Mouse (Mus musculus) midbrain, embryonic 15.5 days (tissue): ENCODE data around the gene Ahdc1. TPM values are rescaled to one million over a fixed set of nuclear protein-coding genes. Genes with fewer than 3 reads are reported as not detected.

ENCODE experiments used
- ATAC-seq: fragments of 200-750 bp; cut with Nextera tagmentation; replicated peaks from 2 replicates; pipeline ENCODE4 v1.8.0; 2017; ENCODE audit warnings: moderate TSS enrichment
- H3K27ac ChIP-seq: fragments of 300-500 bp; sonication (generic); 2 replicates; pipeline ENCODE4 v1.5.1; 2015; ENCODE audit warnings: mild to moderate bottlenecking, inconsistent platforms
- H3K27me3 ChIP-seq: fragments of 300-500 bp; sonication (generic); replicated peaks from 2 replicates; pipeline ENCODE4 v1.6.1; 2015; ENCODE audit warnings: inconsistent platforms
- H3K36me3 ChIP-seq: fragments of 300-500 bp; sonication (generic); replicated peaks from 2 replicates; pipeline ENCODE4 v1.6.1; 2015; ENCODE audit warnings: inconsistent platforms
- H3K4me1 ChIP-seq: fragments of 300-500 bp; sonication (generic); 2 replicates; pipeline ENCODE4 v1.6.1; 2015; ENCODE audit warnings: inconsistent platforms
- H3K4me2 ChIP-seq: fragments of 300-500 bp; sonication (generic); 2 replicates; pipeline ENCODE4 v1.6.1; 2015; ENCODE audit warnings: inconsistent platforms, mild to moderate bottlenecking, moderate library complexity
- H3K4me3 ChIP-seq: fragments of 300-500 bp; sonication (generic); 2 replicates; pipeline ENCODE4 v1.5.1; 2015; ENCODE audit warnings: mild to moderate bottlenecking, inconsistent platforms
- H3K9ac ChIP-seq: fragments of 300-500 bp; sonication (generic); 2 replicates; pipeline ENCODE4 v1.6.1; 2015; ENCODE audit warnings: mild to moderate bottlenecking, inconsistent platforms
- H3K9me3 ChIP-seq: fragments of 300-500 bp; sonication (generic); 2 replicates; pipeline ENCODE4 v1.6.1; 2016; ENCODE audit warnings: inconsistent platforms
- WGBS: fragments of 180-500 bp; shearing (Covaris S2); methylation state at CpG from one replicate; pipeline ENCODE4 v1.1.7; 2015; ENCODE audit warnings: mixed read lengths; 5-methylcytosine and 5-hydroxymethylcytosine counted together
- polyA plus RNA-seq: library from polyadenylated mRNA; unstranded; fragments of >200 nt; fragmentation: Nextera tagmentation; extraction: Ambion mirVana; gene quantifications from 2 replicates; pipeline ENCODE4 v1.2.1, GENCODE M21; 2015

Gene Ahdc1
- polyA plus RNA-seq, 1 experiment from 2014 or later = 14.4 TPM

DNA sequence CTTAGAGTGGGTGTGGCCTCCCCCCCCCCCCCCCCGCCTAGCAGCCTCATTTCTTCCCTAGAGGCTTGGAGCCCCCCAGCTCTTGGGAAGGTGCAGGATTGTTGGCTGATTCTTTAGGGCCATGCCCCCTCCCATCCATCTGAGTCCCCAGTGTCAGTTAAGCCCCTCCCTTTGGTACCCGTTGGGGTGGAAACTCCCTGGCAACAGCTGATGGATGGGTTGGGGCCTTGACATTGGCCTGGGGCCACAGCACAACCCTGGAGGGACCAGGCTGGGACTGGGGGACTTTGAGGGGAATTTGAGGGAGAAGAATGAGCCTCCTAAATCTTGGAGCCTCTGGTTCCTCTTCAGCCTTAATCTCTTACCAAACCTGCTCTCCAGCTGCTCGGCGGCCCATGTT is 13.3 kb downstream of the Ahdc1 start:
- Histone ChIP-seq H3K9ac (no peak overlapping the region), H3K27me3 (no peaks in the 10 kb centered on the region), H3K4me2 (no peak overlapping the region; the same call in 1 of the 2 replicates), H3K36me3 (no peaks in the 10 kb centered on the region), H3K9me3 (no peaks in the 10 kb centered on the region), H3K4me1 (peaks cover 76% of the 10 kb centered on the region), H3K27ac (peak overlapping the region; percentile 42; the same call in 1 of the 2 replicates), H3K4me3 (no peak overlapping the region)
- WGBS = 20% methylated on average over 4 of the region's 4 CpGs
- no peak for ATAC-seq

DNA sequence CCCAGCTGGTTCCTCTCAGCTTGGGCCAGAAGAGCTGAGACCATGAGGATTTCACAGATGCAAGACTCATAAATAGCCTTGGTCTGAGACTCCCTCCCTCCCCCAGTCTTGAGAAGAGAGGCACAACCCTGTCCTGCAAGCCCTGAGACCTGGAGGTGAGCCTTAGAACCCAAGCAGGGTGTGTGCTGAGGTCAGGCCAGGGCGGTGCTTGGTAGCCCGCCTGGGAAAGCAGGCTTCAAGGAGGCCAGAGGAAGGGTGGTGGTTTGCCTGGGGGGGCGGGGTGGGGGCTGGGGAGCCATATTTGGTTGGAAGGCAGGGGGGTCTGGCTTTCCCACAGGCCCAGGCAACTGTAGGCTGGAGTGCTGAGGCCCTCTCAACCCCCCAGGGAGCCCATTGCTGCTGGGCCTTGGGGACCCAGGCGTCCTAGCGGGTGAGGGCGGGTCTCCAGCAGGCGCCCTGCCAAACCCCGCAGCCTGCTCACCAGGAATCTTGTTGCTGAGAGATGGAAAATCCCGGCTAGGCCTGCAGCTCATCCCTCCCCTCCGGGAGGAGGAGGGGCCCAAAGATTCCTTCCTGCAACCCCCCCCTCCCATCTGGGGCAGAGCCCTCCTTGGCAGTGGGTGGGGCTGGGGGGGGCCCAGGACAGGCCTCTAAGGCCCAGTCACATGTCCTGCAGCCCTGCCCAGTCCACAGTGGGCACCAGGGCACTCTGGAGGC is 14.1 kb downstream of the Ahdc1 start:
- H3K9me3 ChIP-seq = no peaks in the 10 kb centered on the region
- 15% methylated on average over 10 of the region's 10 CpGs for WGBS
- H3K27ac ChIP-seq = peak overlapping the region; percentile 42
- peak overlapping the region; percentile 4; the same call in 1 of the 2 replicates for H3K4me2 ChIP-seq
- no peaks in the 10 kb centered on the region for H3K27me3 ChIP-seq
- no peaks in the 10 kb centered on the region for H3K36me3 ChIP-seq
- no peak overlapping the region for H3K4me3 ChIP-seq
- H3K4me1 ChIP-seq = peaks cover 69% of the 10 kb centered on the region
- no peak for ATAC-seq
- H3K9ac ChIP-seq = 0 out of 2 replicates have a peak overlapping the region, but pooled peaks have one; percentile 6

DNA sequence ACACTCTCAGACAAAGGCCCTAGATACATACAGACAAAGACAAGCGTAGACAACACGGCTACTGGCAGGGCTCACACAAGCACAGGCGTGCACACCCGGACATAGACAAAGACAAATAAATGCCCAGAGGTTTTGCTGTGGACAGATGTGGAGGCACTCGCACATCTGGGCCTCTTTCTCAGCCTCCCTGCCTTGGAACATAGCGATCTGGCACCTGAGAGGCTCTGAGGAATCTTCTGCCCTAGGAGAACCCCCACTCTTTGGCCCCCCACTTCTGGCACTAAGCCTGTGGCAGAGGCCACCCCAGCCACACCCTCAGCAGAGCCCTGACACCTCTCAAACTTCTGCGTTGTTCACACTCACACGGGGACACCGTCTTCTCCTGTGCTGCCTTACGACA is 15.2 kb downstream of the Ahdc1 start:
- 65% methylated on average over 10 of the region's 10 CpGs for WGBS
- no peak for ATAC-seq
- 0 out of 2 replicates have a peak overlapping the region, but pooled peaks have one; percentile 6 for H3K9ac ChIP-seq
- no peaks in the 10 kb centered on the region for H3K9me3 ChIP-seq
- H3K4me2 ChIP-seq = no peak overlapping the region
- no peak overlapping the region for H3K4me3 ChIP-seq
- no peaks in the 10 kb centered on the region for H3K27me3 ChIP-seq
- H3K4me1 ChIP-seq = peaks cover 57% of the 10 kb centered on the region
- no peaks in the 10 kb centered on the region for H3K36me3 ChIP-seq
- peak overlapping the region; percentile 42 for H3K27ac ChIP-seq

DNA sequence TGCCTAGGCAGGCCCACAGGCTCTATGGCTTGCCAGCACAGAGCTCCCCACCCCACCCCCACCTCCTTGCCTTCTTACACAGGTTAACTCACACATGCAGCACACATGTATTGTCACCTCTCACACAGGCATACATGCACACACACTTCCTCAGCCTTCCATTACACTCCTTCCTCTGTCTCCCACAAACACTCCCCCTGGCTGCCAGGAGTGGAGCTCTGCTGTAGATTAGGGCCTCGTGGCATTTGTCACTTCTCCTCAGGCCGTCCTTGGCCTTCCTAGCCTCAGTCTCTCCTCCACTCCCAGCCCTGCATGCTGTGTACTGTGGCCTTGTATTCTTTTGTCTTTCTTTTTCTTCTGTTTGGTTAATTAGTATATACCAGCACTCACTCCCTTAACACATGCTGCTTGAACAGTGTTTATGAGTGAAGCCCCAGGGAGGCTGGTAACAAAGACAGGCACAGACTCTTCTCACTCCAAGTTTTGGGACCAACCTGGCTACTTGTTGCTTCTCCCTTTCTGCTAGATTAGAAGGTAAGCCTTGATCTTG is 15.8 kb downstream of the Ahdc1 start:
- Histone ChIP-seq H3K27me3 (no peaks in the 10 kb centered on the region), H3K27ac (peak overlapping the region; percentile 42; the same call in 1 of the 2 replicates), H3K9me3 (no peaks in the 10 kb centered on the region), H3K36me3 (no peaks in the 10 kb centered on the region), H3K4me3 (no peak overlapping the region), H3K4me1 (peaks cover 51% of the 10 kb centered on the region), H3K4me2 (no peak overlapping the region), H3K9ac (no peak overlapping the region)
- ATAC-seq = no peak
- 16% methylated on average over 2 of the region's 2 CpGs for WGBS

DNA sequence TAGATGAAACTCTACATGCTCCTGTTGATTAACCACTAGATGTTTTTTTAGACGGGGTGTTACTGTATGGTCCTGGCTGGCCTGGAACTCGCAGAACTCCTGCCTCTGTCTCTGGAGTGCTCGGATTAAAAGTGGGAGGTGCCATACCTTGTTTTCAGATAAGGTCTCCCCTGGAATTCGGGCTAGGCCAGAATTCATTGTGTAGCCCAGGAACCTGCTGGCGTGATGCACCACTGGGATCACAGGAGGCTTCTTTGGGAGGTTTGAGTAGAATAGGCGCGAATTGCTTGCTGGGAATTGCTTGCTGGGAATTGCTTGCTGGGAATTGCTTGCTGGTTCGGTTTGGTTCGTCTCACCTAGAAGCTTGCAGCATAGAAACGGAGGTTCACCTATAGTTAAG is 16.7 kb downstream of the Ahdc1 start:
- no peak for ATAC-seq
- Histone ChIP-seq H3K9ac (no peak overlapping the region), H3K9me3 (no peaks in the 10 kb centered on the region), H3K27me3 (no peaks in the 10 kb centered on the region), H3K36me3 (no peaks in the 10 kb centered on the region), H3K4me1 (peaks cover 43% of the 10 kb centered on the region), H3K4me2 (no peak overlapping the region), H3K4me3 (no peak overlapping the region), H3K27ac (no peak overlapping the region)
- 60% methylated on average over 10 of the region's 10 CpGs for WGBS

DNA sequence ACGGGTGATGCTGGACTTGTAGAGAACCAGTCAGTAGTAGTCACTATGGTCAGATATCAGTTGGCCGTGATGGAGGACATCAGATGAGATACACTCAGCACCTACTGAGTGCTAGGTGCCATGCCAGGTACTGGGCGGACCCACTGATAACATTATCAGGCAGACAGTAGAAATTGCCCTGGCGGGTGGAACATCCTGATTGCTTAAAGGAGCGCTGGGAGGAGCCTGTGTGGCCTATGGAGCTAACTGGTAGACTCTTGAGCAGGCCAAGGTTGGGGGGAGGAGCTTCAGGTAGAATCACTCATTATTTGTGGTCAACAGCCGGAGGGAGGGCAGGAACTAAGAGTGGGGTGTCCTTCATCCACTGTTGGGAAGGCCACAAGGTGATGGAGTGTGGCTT is 17.1 kb downstream of the Ahdc1 start:
- Histone ChIP-seq H3K27me3 (no peaks in the 10 kb centered on the region), H3K4me1 (peaks cover 38% of the 10 kb centered on the region), H3K4me3 (no peak overlapping the region), H3K9me3 (no peaks in the 10 kb centered on the region), H3K9ac (no peak overlapping the region), H3K36me3 (no peaks in the 10 kb centered on the region), H3K4me2 (no peak overlapping the region), H3K27ac (no peak overlapping the region)
- WGBS = 93% methylated on average over 6 of the region's 6 CpGs
- ATAC-seq = no peak

DNA sequence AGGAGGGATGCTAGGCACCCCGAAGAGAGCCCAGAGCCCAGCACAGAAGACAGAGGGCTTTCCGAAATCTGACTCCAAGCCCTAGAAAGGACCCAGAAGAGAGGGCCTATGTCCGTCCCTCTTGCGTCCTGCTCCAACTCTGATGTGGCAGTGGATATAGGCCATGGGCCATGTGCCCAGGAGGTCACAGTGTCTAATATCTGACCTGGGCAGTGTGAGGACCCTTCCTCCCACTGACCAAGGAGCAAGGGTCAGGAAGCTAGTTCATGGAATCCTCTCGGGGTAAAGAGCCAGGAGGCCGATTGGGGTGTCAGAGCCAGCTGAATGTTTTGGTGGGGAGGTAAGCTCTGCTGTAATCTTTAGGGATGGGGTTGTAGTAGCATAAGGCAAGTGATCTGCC is 17.8 kb downstream of the Ahdc1 start:
- Histone ChIP-seq H3K27ac (no peak overlapping the region), H3K4me3 (no peak overlapping the region), H3K9me3 (no peaks in the 10 kb centered on the region), H3K4me2 (no peak overlapping the region), H3K4me1 (peaks cover 31% of the 10 kb centered on the region), H3K9ac (no peak overlapping the region), H3K36me3 (no peaks in the 10 kb centered on the region), H3K27me3 (no peaks in the 10 kb centered on the region)
- no peak for ATAC-seq
- 82% methylated on average over 6 of the region's 6 CpGs for WGBS

DNA sequence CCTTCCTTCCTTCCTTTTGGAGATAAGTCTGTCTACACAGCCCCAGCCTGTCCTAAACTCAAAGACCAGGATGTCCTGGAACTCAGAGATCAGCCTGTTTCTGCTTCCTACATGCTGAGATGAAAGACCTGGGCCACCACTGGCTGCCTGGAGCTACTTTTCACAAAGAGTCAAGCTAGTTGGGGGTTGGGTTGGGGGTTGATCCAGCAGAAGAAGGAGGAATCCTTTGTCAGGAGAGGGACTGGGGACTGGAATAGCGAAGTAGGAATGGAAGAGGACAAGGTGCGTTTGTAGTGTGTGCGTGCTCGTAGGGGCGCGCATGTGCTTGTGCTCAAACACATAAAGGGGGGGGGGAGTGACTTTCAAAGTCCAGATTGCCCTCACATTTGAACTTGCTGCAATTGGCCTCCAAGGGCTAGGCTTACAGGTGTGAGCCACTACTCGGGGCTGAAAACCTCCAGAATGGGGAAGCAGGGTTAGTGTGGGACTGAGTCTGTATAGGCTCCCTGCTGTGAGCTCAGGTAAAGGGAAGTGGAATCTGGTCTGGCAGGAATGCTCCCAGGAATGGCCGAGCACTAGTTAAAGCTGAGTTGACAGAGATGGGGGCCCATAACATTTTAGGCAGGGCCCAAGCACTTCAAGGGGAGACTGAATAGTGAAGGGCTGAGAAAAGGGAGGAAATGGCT is 21.5 kb downstream of the Ahdc1 start:
- no peak overlapping the region for H3K9ac ChIP-seq
- H3K27me3 ChIP-seq = no peaks in the 10 kb centered on the region
- no peak overlapping the region for H3K4me2 ChIP-seq
- no peak for ATAC-seq
- 94% methylated on average over 8 of the region's 8 CpGs for WGBS
- no peak overlapping the region for H3K27ac ChIP-seq
- no peaks in the 10 kb centered on the region for H3K36me3 ChIP-seq
- no peak overlapping the region for H3K4me3 ChIP-seq
- H3K4me1 ChIP-seq = peaks cover 10% of the 10 kb centered on the region
- H3K9me3 ChIP-seq = no peaks in the 10 kb centered on the region

DNA sequence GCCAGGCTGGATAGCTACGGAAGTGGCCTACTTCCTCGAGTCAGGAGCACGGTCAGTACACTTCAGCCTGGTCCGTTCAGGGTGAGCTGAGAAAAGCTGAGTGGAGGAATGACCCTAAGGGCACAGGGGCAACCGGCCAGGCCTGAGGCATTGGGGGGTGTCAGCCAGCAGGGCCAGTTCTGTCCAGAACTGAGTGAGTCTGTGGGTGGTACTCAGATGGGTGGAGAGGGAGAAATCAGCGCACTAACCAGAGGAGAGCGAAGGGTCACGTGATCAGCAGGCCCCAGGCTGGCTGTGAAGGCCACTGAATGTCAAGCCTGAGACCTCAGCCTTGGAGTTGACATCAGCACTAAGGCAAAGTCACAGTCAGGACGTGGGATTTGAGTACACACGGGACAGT is 23.4 kb downstream of the Ahdc1 start:
- no peak overlapping the region for H3K27ac ChIP-seq
- H3K4me3 ChIP-seq = no peak overlapping the region
- peaks cover 28% of the 10 kb centered on the region for H3K4me1 ChIP-seq
- H3K9me3 ChIP-seq = no peaks in the 10 kb centered on the region
- H3K36me3 ChIP-seq = no peaks in the 10 kb centered on the region
- no peaks in the 10 kb centered on the region for H3K27me3 ChIP-seq
- H3K9ac ChIP-seq = no peak overlapping the region
- no peak for ATAC-seq
- H3K4me2 ChIP-seq = no peak overlapping the region
- WGBS = 83% methylated on average over 10 of the region's 10 CpGs

DNA sequence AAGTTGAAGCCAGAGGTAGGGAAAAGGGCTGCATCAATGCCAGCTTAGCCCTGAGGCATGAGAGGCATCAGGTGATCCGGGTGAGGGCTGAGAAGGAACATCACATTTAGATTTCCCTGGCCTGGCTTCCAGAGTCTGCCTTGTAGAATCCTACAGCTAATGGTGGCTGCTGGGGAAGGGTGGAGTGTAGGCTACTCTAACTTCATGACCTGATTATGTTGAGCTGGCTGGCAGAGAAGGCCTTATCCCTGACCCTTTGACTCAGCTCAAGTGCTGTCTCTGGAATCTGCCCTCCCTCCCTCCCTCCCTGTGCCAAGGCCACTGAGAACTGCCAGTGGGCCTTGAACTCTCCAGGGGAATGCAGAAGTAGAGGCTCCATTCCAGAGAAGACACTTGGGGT is 24.4 kb downstream of the Ahdc1 start:
- 84% methylated on average over 1 of the region's 1 CpGs for WGBS

DNA sequence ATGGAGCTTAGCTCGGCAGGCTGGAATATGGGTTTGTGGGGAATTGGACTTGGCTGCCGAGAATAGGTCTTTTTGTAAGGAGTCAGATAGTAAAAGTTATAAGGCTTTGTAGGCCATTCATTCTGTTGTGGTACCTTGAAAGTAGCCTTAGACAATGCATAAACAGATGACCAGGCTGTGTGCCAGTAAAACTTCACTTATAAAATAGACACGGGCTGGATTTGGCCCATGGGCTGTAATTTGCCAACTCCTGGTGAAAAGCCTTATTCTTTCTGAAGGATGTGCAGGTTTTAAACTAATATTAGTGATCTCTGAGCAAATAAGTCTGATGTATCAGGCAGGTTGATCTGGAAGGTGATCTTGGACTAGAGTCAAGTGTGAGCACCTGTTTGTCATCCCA is 24.9 kb downstream of the Ahdc1 start:
- H3K4me2 ChIP-seq = no peak overlapping the region
- no peaks in the 10 kb centered on the region for H3K9me3 ChIP-seq
- H3K4me1 ChIP-seq = peaks cover 42% of the 10 kb centered on the region
- no peak overlapping the region for H3K9ac ChIP-seq
- 75% methylated on average over 3 of the region's 3 CpGs for WGBS
- H3K4me3 ChIP-seq = no peak overlapping the region
- no peaks in the 10 kb centered on the region for H3K27me3 ChIP-seq
- H3K36me3 ChIP-seq = no peaks in the 10 kb centered on the region
- ATAC-seq = no peak
- no peak overlapping the region for H3K27ac ChIP-seq

More for the DNA sequence above, 24.4 kb downstream of the Ahdc1 start:
- no peak overlapping the region for H3K4me2 ChIP-seq
- H3K27me3 ChIP-seq = no peaks in the 10 kb centered on the region
- no peaks in the 10 kb centered on the region for H3K9me3 ChIP-seq
- no peak for ATAC-seq
- H3K9ac ChIP-seq = no peak overlapping the region
- no peak overlapping the region for H3K27ac ChIP-seq
- H3K4me3 ChIP-seq = no peak overlapping the region
- peaks cover 37% of the 10 kb centered on the region for H3K4me1 ChIP-seq
- no peaks in the 10 kb centered on the region for H3K36me3 ChIP-seq

DNA sequence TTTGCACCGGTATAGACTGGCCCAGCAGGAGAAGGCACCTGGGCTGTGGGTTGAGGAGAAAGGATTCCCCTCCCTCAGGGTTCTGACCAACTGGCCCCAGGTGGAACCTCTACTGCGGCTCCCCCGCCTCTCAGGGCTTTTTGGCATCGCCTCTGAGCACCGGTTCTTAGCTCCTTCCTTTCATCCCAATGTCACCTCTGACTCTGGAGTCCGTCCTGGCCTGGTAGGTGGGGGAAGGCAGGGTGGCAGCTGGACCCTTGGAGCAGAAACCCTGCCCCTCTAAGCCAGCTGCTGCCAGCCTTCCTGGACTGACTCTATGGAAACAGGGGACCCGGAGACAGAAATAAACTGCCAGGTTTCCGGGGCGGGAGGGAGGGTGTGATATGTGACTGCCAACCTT is 26.2 kb downstream of the Ahdc1 start:
- H3K4me1 ChIP-seq = peaks cover 55% of the 10 kb centered on the region
- ATAC-seq = no peak
- no peak overlapping the region for H3K9ac ChIP-seq
- H3K36me3 ChIP-seq = no peaks in the 10 kb centered on the region
- no peaks in the 10 kb centered on the region for H3K9me3 ChIP-seq
- 49% methylated on average over 9 of the region's 9 CpGs for WGBS
- H3K27me3 ChIP-seq = no peaks in the 10 kb centered on the region
- H3K27ac ChIP-seq = no peak overlapping the region
- no peak overlapping the region for H3K4me3 ChIP-seq
- H3K4me2 ChIP-seq = no peak overlapping the region
